9 mouse cellular contexts compared by ENCODE assay signal in the genomic region with DNA sequence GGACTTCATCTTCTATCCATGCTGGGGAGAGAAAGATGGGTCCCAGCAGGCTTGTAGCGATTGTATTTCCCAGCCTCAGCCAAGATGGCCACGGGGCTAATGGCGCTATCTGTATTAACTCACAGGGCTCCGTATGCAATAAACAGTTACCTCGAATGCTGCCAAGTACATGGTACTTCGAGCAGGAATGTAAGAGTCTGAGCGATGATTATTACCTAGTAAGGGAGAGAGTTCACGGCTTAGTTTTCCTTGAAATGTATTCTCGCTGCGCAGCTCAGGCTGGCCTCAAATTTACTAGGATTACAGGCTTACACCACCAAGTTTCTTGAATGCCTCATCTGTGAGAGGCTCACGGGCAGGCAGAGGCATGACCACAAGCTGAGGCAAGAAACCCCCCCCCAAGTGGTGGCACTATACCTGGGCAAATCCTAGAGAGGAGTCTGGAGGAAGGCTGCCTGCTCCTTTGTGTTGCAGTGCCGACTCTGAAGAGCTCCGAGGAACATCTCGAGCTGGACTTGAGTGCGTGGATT.
DNase-seq lines count a peak whose midpoint lies in the region; ATAC-seq and TF ChIP-seq lines count a peak whose summit lies in the region.
"Had no signal": no experiment of that assay in that cellular context is flagged by ENCODE, and none has a peak within 500 bp of the region (broad histone marks: within the 10 kb centered on the region; RNA-seq: fewer than 3 reads in every experiment).

No protein-coding gene starts in this region.

- no peak overlapping the region for H3K27ac ChIP-seq in heart, embryonic 11.5 days (ENCODE audit: low read depth, low read length)
- peak overlapping the region; percentile 59 for H3K27ac ChIP-seq in hindbrain, embryonic 13.5 days
- 0 out of 2 replicates have a peak overlapping the region, but pooled peaks have one; percentile 5 for H3K27ac ChIP-seq in midbrain, embryonic 11.5 days (ENCODE audit: low read depth, low read length)
- H3K27ac ChIP-seq in stomach, postnatal 0 days (replicated peaks) = no peak overlapping the region
- H3K27ac ChIP-seq: heart, adult 2 months; kidney, embryonic 15.5 days had no signal

- H3K4me1 ChIP-seq in heart, embryonic 11.5 days (ENCODE audit: control insufficient read depth, insufficient read depth, low read length) = no peaks in the 10 kb centered on the region
- H3K4me1 ChIP-seq in hindbrain, embryonic 13.5 days (replicated peaks) = peaks cover 13% of the 10 kb centered on the region
- H3K4me1 ChIP-seq in midbrain, embryonic 11.5 days (ENCODE audit: control insufficient read depth, insufficient read depth, low read length) = peaks cover 5% of the 10 kb centered on the region; the same call in 1 of the 2 replicates
- no peaks in the 10 kb centered on the region for H3K4me1 ChIP-seq in stomach, postnatal 0 days (replicated peaks; ENCODE audit: control insufficient read depth, insufficient read depth)

- WGBS in heart, embryonic 11.5 days (ENCODE audit: insufficient replicate concordance) = 85% methylated on average over 15 of the region's 15 CpGs
- WGBS in hindbrain, embryonic 13.5 days = 75% methylated on average over 15 of the region's 15 CpGs
- WGBS in midbrain, embryonic 11.5 days = 83% methylated on average over 15 of the region's 15 CpGs
- WGBS in stomach, postnatal 0 days = 64% methylated on average over 15 of the region's 15 CpGs

- no peak for TF ChIP-seq CTCF in stomach, postnatal 0 days (IDR thresholded peaks at IDR 0.05; ENCODE audit: low read depth)

- H3K4me3 ChIP-seq in heart, embryonic 11.5 days (ENCODE audit: low read depth, low read length) = no peak overlapping the region
- H3K4me3 ChIP-seq in hindbrain, embryonic 13.5 days = peak overlapping the region; percentile 26; the same call in 1 of the 2 replicates
- H3K4me3 ChIP-seq in midbrain, embryonic 11.5 days (ENCODE audit: low read depth, low read length) = no peak overlapping the region
- no peak overlapping the region for H3K4me3 ChIP-seq in stomach, postnatal 0 days (ENCODE audit: low read depth, low read length)
- H3K4me3 ChIP-seq: heart, adult 2 months; kidney, embryonic 15.5 days had no signal

- H3K36me3 ChIP-seq in heart, embryonic 11.5 days (ENCODE audit: control insufficient read depth, insufficient read depth, low read length) = no peaks in the 10 kb centered on the region
- H3K36me3 ChIP-seq in hindbrain, embryonic 13.5 days = no peaks in the 10 kb centered on the region
- no peaks in the 10 kb centered on the region for H3K36me3 ChIP-seq in midbrain, embryonic 11.5 days (ENCODE audit: control insufficient read depth, insufficient read depth, low read length)
- no peaks in the 10 kb centered on the region for H3K36me3 ChIP-seq in stomach, postnatal 0 days (ENCODE audit: control insufficient read depth, insufficient read depth, low read length)
- H3K36me3 ChIP-seq: kidney, embryonic 15.5 days had no signal

- H3K4me2 ChIP-seq in heart, embryonic 11.5 days = no peak overlapping the region
- H3K4me2 ChIP-seq in hindbrain, embryonic 13.5 days = peak overlapping the region; percentile 51
- no peak overlapping the region for H3K4me2 ChIP-seq in midbrain, embryonic 11.5 days
- H3K4me2 ChIP-seq in stomach, postnatal 0 days (replicated peaks; ENCODE audit: low read depth) = peak overlapping the region; percentile 29; the same call in 1 of the 2 replicates

- TF ChIP-seq EP300 in stomach, postnatal 0 days (optimal IDR thresholded peaks at IDR 0.05) = no peak

- peak; percentile 79 for DNase-seq in heart, adult 11 months
- DNase-seq in midbrain, embryonic 11.5 days (ENCODE audit: low spot score, missing footprints) = no peak
- DNase-seq in stomach, postnatal 0 days (ENCODE audit: low spot score) = no peak
- DNase-seq in gastrocnemius, postnatal 4 days (ENCODE audit: low spot score in 2 of 2) = no peak
- no peak for DNase-seq in left cerebral cortex, postnatal 10 days (ENCODE audit: extremely low spot score in 1 of 2, low spot score in 2 of 2)

- intact Hi-C loops in left cerebral cortex, postnatal 10 days (cut with DNase I) = loop anchor here (2.0 kb wide), 2 partner anchors 215 to 255 kb away; no protein-coding TSS in a partner anchor

- no peak for ATAC-seq in heart, embryonic 11.5 days (replicated peaks; ENCODE audit: insufficient number of reproducible peaks, low FRiP score, low TSS enrichment)
- no peak; the same call in none of the 2 replicates for ATAC-seq in hindbrain, embryonic 13.5 days (ENCODE audit: low FRiP score)
- no peak for ATAC-seq in midbrain, embryonic 11.5 days (ENCODE audit: low FRiP score)
- ATAC-seq in stomach, postnatal 0 days (ENCODE audit: low FRiP score, low TSS enrichment) = no peak

- H3K9me3 ChIP-seq in heart, embryonic 11.5 days (replicated peaks; ENCODE audit: control insufficient read depth, low read length) = no peaks in the 10 kb centered on the region
- no peaks in the 10 kb centered on the region for H3K9me3 ChIP-seq in hindbrain, embryonic 13.5 days
- H3K9me3 ChIP-seq in midbrain, embryonic 11.5 days (ENCODE audit: control insufficient read depth, low read length) = no peaks in the 10 kb centered on the region
- H3K9me3 ChIP-seq in stomach, postnatal 0 days (ENCODE audit: control insufficient read depth, low read length) = no peaks in the 10 kb centered on the region
- H3K9me3 ChIP-seq: kidney, embryonic 15.5 days had no signal

- no peak overlapping the region for H3K9ac ChIP-seq in heart, embryonic 11.5 days (ENCODE audit: low read depth, low read length)
- H3K9ac ChIP-seq in hindbrain, embryonic 13.5 days = peak overlapping the region; percentile 44
- peak overlapping the region; percentile 43; the same call in 1 of the 2 replicates for H3K9ac ChIP-seq in midbrain, embryonic 11.5 days (ENCODE audit: low read length)
- no peak overlapping the region for H3K9ac ChIP-seq in stomach, postnatal 0 days (ENCODE audit: low read length)
- H3K9ac ChIP-seq: kidney, embryonic 15.5 days had no signal

- H3K27me3 ChIP-seq in heart, embryonic 11.5 days (ENCODE audit: control insufficient read depth, insufficient read depth, low read length) = 0 out of 2 replicates have a peak, but pooled peaks cover 3% of the 10 kb centered on the region
- H3K27me3 ChIP-seq in hindbrain, embryonic 13.5 days = no peaks in the 10 kb centered on the region
- no peaks in the 10 kb centered on the region for H3K27me3 ChIP-seq in midbrain, embryonic 11.5 days (ENCODE audit: control insufficient read depth, insufficient read depth, low read length)
- no peaks in the 10 kb centered on the region for H3K27me3 ChIP-seq in stomach, postnatal 0 days (ENCODE audit: control insufficient read depth, insufficient read depth, low read length)
- H3K27me3 ChIP-seq: kidney, embryonic 15.5 days had no signal

Comparison
In these comparisons a context has a peak if more than half of its experiments do, and no peak if none do; other contexts are left out.
1. H3K27ac ChIP-seq: peak in hindbrain, embryonic 13.5 days (single experiment) and midbrain, embryonic 11.5 days (single experiment); none in heart, embryonic 11.5 days (single experiment) and stomach, postnatal 0 days (single experiment).
2. H3K4me2 ChIP-seq: peak in hindbrain, embryonic 13.5 days (single experiment) and stomach, postnatal 0 days (single experiment); none in heart, embryonic 11.5 days (single experiment) and midbrain, embryonic 11.5 days (single experiment).
3. H3K9ac ChIP-seq: peak in hindbrain, embryonic 13.5 days (single experiment) and midbrain, embryonic 11.5 days (single experiment); none in heart, embryonic 11.5 days (single experiment) and stomach, postnatal 0 days (single experiment).